Mouse (Mus musculus): ENCODE data around the gene Recql. TPM values are rescaled to one million over a fixed set of nuclear protein-coding genes. Genes with fewer than 3 reads are reported as not detected.

Gene Recql
- polyA plus RNA-seq, 1 experiment, result 28.2 TPM

DNA sequence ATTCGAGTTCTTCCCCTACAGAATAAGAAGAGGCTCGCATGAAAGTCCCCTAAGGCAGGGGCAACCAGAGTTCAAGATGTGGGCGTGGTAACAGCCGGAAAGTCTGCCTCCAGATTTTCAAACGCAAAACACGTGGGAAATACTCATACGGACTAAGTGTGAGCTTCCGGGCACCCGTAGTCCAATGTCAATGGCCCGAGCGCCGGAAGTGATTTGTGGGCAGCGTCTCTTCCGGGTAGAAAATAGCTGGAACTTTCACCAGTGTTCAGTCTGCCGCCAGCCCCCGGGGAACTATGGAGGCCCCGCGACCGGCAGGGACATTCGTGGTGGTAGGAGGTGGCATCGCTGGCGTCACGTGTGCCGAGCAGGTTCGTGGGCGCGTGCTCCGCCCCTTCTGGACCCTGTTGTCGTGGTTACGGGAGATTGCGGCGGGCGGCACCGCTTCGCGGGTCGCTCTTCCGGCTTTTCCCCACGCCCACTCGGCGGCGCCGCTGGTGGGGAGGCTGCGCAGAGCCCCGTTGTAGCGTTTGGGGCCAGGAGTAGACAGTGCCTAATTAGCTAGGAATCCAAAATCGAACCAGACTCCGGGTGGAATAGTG, 41.3 kb downstream of the Recql start, which contains the start of gene Pyroxd1:
Pyroxd1 (plus strand) TSS at position 215 of the 599 bp plus-strand sequence.
- Histone ChIP-seq H3K4me3 (ENCODE audit: insufficient read depth, low read length) (peak within 1 kb of the TSS; percentile 64), H3K27ac (ENCODE audit: insufficient read depth, low read length) (peak within 1 kb of the TSS; percentile 97), H3K4me1 (ENCODE audit: control insufficient read depth, insufficient read depth, low read length) (peaks cover 1% of the 10 kb centered on the region; the same call in 1 of the 2 replicates)
- TF ChIP-seq POLR2A (IDR thresholded peaks at IDR 0.05; ENCODE audit: low read depth, low read length) (peak; percentile 73), CTCF (IDR thresholded peaks at IDR 0.05; ENCODE audit: borderline replicate concordance, insufficient read depth, low read length) (no peak)

GRCm38 (mm10) chr6:142343561-142343960, 43.3 kb downstream of the Recql start:
- Histone ChIP-seq H3K27ac (ENCODE audit: insufficient read depth, low read length) (no peak overlapping the region), H3K4me3 (ENCODE audit: insufficient read depth, low read length) (no peak overlapping the region), H3K4me1 (ENCODE audit: control insufficient read depth, insufficient read depth, low read length) (peaks cover 10% of the 10 kb centered on the region)
- TF ChIP-seq CTCF (IDR thresholded peaks at IDR 0.05; ENCODE audit: borderline replicate concordance, insufficient read depth, low read length), result no peak
- TF ChIP-seq POLR2A (IDR thresholded peaks at IDR 0.05; ENCODE audit: low read depth, low read length), result no peak

GRCm38 (mm10) chr6:142339576-142339975, 47.3 kb downstream of the Recql start:
- Histone ChIP-seq H3K4me3 (ENCODE audit: insufficient read depth, low read length) (no peak overlapping the region), H3K27ac (ENCODE audit: insufficient read depth, low read length) (peak overlapping the region; percentile 78)
- TF ChIP-seq CTCF (IDR thresholded peaks at IDR 0.05; ENCODE audit: borderline replicate concordance, insufficient read depth, low read length) (no peak), POLR2A (IDR thresholded peaks at IDR 0.05; ENCODE audit: low read depth, low read length) (no peak)

DNA sequence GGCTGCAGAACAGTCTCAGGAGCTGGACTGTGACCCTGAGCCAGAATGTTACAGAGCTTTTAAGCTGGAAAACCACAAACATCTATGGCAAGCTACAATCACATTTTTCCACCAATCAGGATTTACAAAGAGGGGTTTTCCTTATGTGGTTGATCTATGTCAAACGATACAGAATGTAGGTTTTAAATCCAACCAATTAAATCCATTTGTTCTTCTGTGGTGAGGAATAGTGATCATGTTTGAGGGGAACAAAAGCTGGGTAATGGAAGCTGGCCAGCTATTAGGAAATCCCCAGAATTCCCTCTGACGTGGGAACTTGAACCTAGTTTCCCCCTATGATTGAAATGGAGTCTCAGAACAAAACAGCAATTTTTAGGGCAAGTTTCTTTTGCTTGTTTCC, 47.9 kb downstream of the Recql start:
- Histone ChIP-seq H3K27ac (ENCODE audit: insufficient read depth, low read length) (peak overlapping the region; percentile 78), H3K4me3 (ENCODE audit: insufficient read depth, low read length) (no peak overlapping the region), H3K4me1 (ENCODE audit: control insufficient read depth, insufficient read depth, low read length) (peaks cover 9% of the 10 kb centered on the region)
- TF ChIP-seq POLR2A (IDR thresholded peaks at IDR 0.05; ENCODE audit: low read depth, low read length), result no peak
- no peak for TF ChIP-seq CTCF (IDR thresholded peaks at IDR 0.05; ENCODE audit: borderline replicate concordance, insufficient read depth, low read length)

More at GRCm38 (mm10) chr6:142339576-142339975, 47.3 kb downstream of the Recql start:
- H3K4me1 ChIP-seq (ENCODE audit: control insufficient read depth, insufficient read depth, low read length), result peaks cover 9% of the 10 kb centered on the region

DNA sequence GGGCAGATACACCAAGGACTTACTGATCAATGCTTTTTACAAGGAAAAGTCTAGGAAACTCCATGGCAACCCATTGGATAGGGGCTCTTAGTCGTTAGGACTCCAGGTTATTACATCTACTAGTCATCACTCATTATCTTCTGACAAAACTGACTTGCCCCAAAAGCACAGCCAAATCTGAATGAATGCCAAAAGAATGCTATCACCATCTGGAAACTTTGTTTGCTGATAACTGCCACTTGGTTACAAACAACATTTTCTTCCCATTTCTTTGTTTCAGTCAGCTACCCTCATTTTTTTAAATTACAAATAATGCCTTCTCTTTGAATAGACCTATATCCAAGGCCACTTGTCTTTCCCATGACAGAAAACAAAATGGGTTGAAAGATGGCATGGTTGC, 57.7 kb downstream of the Recql start:
- no peaks in the 10 kb centered on the region for H3K4me1 ChIP-seq (ENCODE audit: control insufficient read depth, insufficient read depth, low read length)
- no peak overlapping the region for H3K4me3 ChIP-seq (ENCODE audit: insufficient read depth, low read length)
- TF ChIP-seq CTCF (IDR thresholded peaks at IDR 0.05; ENCODE audit: borderline replicate concordance, insufficient read depth, low read length), result no peak
- TF ChIP-seq POLR2A (IDR thresholded peaks at IDR 0.05; ENCODE audit: low read depth, low read length), result no peak
- no peak overlapping the region for H3K27ac ChIP-seq (ENCODE audit: insufficient read depth, low read length)

DNA sequence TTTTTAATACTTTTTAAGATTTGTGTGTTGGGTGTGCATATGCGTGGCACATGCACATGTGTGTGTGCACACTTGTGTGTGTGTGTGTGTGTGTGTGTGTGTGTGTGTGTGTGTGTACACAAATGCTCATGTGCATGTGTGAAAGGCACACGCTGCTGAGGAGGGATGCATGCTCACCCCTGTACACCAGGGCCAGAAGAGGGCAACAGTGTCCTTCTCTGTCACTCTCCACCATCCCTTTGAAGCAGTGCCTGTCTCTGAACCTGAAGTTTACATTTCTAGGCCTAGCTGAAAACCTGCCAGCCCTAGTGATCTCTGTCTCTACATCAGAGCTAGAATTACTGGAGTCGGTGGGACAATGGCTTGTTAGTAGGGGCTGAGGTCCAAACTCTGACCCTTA, 60.3 kb downstream of the Recql start:
- Histone ChIP-seq H3K4me1 (ENCODE audit: control insufficient read depth, insufficient read depth, low read length) (no peaks in the 10 kb centered on the region), H3K4me3 (ENCODE audit: insufficient read depth, low read length) (no peak overlapping the region), H3K27ac (ENCODE audit: insufficient read depth, low read length) (no peak overlapping the region)
- TF ChIP-seq POLR2A (IDR thresholded peaks at IDR 0.05; ENCODE audit: low read depth, low read length) (no peak), CTCF (IDR thresholded peaks at IDR 0.05; ENCODE audit: borderline replicate concordance, insufficient read depth, low read length) (peak; percentile 59; the same call in 1 of the 2 replicates)

GRCm38 (mm10) chr6:142322881-142323280, 64.0 kb downstream of the Recql start, which contains the start of gene Slco1a5:
Gene Slco1a5, minus strand, starts transcription at chr6:142322981.
- Histone ChIP-seq H3K4me1 (ENCODE audit: control insufficient read depth, insufficient read depth, low read length) (no peaks in the 10 kb centered on the region), H3K4me3 (ENCODE audit: insufficient read depth, low read length) (no peak within 1 kb of the TSS), H3K27ac (ENCODE audit: insufficient read depth, low read length) (no peak within 1 kb of the TSS)
- no peak for TF ChIP-seq CTCF (IDR thresholded peaks at IDR 0.05; ENCODE audit: borderline replicate concordance, insufficient read depth, low read length)
- TF ChIP-seq POLR2A (IDR thresholded peaks at IDR 0.05; ENCODE audit: low read depth, low read length), result no peak

DNA sequence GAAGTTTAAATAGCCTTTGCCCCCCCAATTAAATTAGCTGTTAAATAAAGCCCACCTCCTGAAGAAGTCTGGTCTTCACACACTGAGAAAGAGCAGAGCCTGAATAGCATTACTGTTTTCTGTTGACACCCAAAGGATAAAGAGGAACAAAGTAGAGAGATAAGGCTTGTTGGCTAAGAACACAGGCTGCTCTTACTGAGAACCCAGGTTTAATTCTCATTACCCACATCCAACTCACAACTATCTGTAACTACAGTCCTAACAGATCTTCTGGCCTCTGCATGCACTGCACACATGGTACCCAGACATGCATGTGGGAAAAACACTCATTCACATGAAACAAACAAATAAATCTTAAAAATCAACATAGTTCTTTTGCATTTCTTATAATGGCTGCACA, 69.8 kb downstream of the Recql start:
- TF ChIP-seq CTCF (IDR thresholded peaks at IDR 0.05; ENCODE audit: borderline replicate concordance, insufficient read depth, low read length) (no peak), POLR2A (IDR thresholded peaks at IDR 0.05; ENCODE audit: low read depth, low read length) (no peak)

GRCm38 (mm10) chr6:142314285-142314684, 72.6 kb downstream of the Recql start:
- Histone ChIP-seq H3K4me3 (ENCODE audit: insufficient read depth, low read length) (no peak overlapping the region), H3K27ac (ENCODE audit: insufficient read depth, low read length) (no peak overlapping the region), H3K4me1 (ENCODE audit: control insufficient read depth, insufficient read depth, low read length) (no peaks in the 10 kb centered on the region)
- TF ChIP-seq POLR2A (IDR thresholded peaks at IDR 0.05; ENCODE audit: low read depth, low read length), result no peak
- no peak for TF ChIP-seq CTCF (IDR thresholded peaks at IDR 0.05; ENCODE audit: borderline replicate concordance, insufficient read depth, low read length)

More for the DNA sequence above, 69.8 kb downstream of the Recql start:
- H3K4me1 ChIP-seq (ENCODE audit: control insufficient read depth, insufficient read depth, low read length), result no peaks in the 10 kb centered on the region
- no peak overlapping the region for H3K4me3 ChIP-seq (ENCODE audit: insufficient read depth, low read length)
- no peak overlapping the region for H3K27ac ChIP-seq (ENCODE audit: insufficient read depth, low read length)

GRCm38 (mm10) chr6:142305076-142305475, 81.8 kb downstream of the Recql start:
- H3K4me1 ChIP-seq (ENCODE audit: control insufficient read depth, insufficient read depth, low read length), result no peaks in the 10 kb centered on the region; the same call in 1 of the 2 replicates

More at GRCm38 (mm10) chr6:142305076-142305475, 81.8 kb downstream of the Recql start:
- Histone ChIP-seq H3K27ac (ENCODE audit: insufficient read depth, low read length) (no peak overlapping the region), H3K4me3 (ENCODE audit: insufficient read depth, low read length) (no peak overlapping the region)
- no peak for TF ChIP-seq CTCF (IDR thresholded peaks at IDR 0.05; ENCODE audit: borderline replicate concordance, insufficient read depth, low read length)
- no peak for TF ChIP-seq POLR2A (IDR thresholded peaks at IDR 0.05; ENCODE audit: low read depth, low read length)

Other genes with a start within 250 kb of the Recql start
- gene Slco1a6, start 178.6 kb downstream of the Recql start, polyA plus RNA-seq (2011; ENCODE audit: insufficient read length, low read depth, missing spikeins), result not detected in 2 replicates
- gene Iapp, start 88.7 kb downstream of the Recql start, polyA plus RNA-seq (2011; ENCODE audit: insufficient read length, low read depth, missing spikeins), result not detected in 2 replicates
- 0.30 TPM in 2 replicates for gene Slco1a5, start 64.1 kb downstream of the Recql start, polyA plus RNA-seq (2011; ENCODE audit: insufficient read length, low read depth, missing spikeins)
- gene Pyroxd1, start 41.4 kb downstream of the Recql start, polyA plus RNA-seq (2011; ENCODE audit: insufficient read length, low read depth, missing spikeins), result 15.3 and 17.8 TPM in 2 replicates
- gene Golt1b, start 134 bp upstream of the Recql start, polyA plus RNA-seq (2011; ENCODE audit: insufficient read length, low read depth, missing spikeins), result 78.3 and 88.1 TPM in 2 replicates
- gene Spx, start 26.4 kb upstream of the Recql start, polyA plus RNA-seq (2011; ENCODE audit: insufficient read length, low read depth, missing spikeins), result 1.6 and 2.6 TPM in 2 replicates
- not detected in 2 replicates for gene Gys2, start 86.0 kb upstream of the Recql start, polyA plus RNA-seq (2011; ENCODE audit: insufficient read length, low read depth, missing spikeins)
- gene Ldhb, start 120.9 kb upstream of the Recql start, polyA plus RNA-seq (2011; ENCODE audit: insufficient read length, low read depth, missing spikeins), result 77.4 and 79.9 TPM in 2 replicates
- gene Kcnj8, start 184.5 kb upstream of the Recql start, polyA plus RNA-seq (2011; ENCODE audit: insufficient read length, low read depth, missing spikeins), result 0.32 and 1.7 TPM in 2 replicates

Data from embryonic fibroblast, embryonic 13.5 days (primary cell).